Mouse (Mus musculus) ES-Bruce4 (cell line): ENCODE measurements around the gene Wdfy3. TPM values are rescaled to one million over a fixed set of nuclear protein-coding genes. Genes with fewer than 3 reads are reported as not detected.

Experiments
- H3K27ac ChIP-seq: 2 replicates; pipeline ENCODE4 v1.5.1; 2012; ENCODE audit warnings: low read length, inconsistent platforms; ENCODE audit not compliant: insufficient read depth
- H3K27me3 ChIP-seq: 2 replicates; pipeline ENCODE4 v1.6.1; 2012; ENCODE audit warnings: mild to moderate bottlenecking, low read length, inconsistent platforms; ENCODE audit not compliant: control insufficient read depth, poor library complexity, insufficient read depth, severe bottlenecking
- H3K36me3 ChIP-seq: 2 replicates; pipeline ENCODE4 v1.6.1; 2012; ENCODE audit warnings: inconsistent platforms, mild to moderate bottlenecking, low read length, moderate library complexity; ENCODE audit not compliant: control insufficient read depth, poor library complexity, insufficient read depth, severe bottlenecking
- H3K4me1 ChIP-seq: one replicate; pipeline ENCODE4 v1.8.1; 2011; ENCODE audit warnings: low read length; ENCODE audit not compliant: control insufficient read depth, insufficient read depth
- H3K4me3 ChIP-seq: 2 replicates; pipeline ENCODE4 v1.5.1; 2011; ENCODE audit warnings: low read depth, mild to moderate bottlenecking, low read length
- H3K9ac ChIP-seq: 2 replicates; pipeline ENCODE4 v1.6.1; 2012; ENCODE audit warnings: low read depth, mild to moderate bottlenecking, inconsistent platforms; ENCODE audit not compliant: poor library complexity, severe bottlenecking
- H3K9me3 ChIP-seq: replicated peaks from 2 replicates; pipeline ENCODE4 v1.6.1; 2012; ENCODE audit warnings: mild to moderate bottlenecking, low read length, inconsistent platforms; ENCODE audit not compliant: control insufficient read depth, poor library complexity, insufficient read depth, severe bottlenecking
- CTCF ChIP-seq: IDR thresholded peaks from one replicate; pipeline ENCODE4 v1.8.1; 2011; ENCODE audit warnings: low read depth, low read length
- EP300 ChIP-seq: IDR thresholded peaks from 2 replicates; pipeline ENCODE4 v1.6.1; 2011; ENCODE audit warnings: low read depth, low read length; ENCODE audit not compliant: insufficient read depth
- POLR2A ChIP-seq: IDR thresholded peaks from one replicate; pipeline ENCODE4 v1.8.1; 2011; ENCODE audit warnings: low read length; ENCODE audit not compliant: insufficient read depth
- polyA plus RNA-seq: library from polyadenylated mRNA; stranded (reverse); fragments of >200 nt; gene quantifications from 2 replicates; pipeline ENCODE4 v1.2.4, GENCODE M21; 2011; ENCODE audit warnings: low read depth; ENCODE audit not compliant: missing spikeins, insufficient read depth, insufficient read length

Gene Wdfy3
- polyA plus RNA-seq, 1 experiment, result 20.2 TPM

DNA sequence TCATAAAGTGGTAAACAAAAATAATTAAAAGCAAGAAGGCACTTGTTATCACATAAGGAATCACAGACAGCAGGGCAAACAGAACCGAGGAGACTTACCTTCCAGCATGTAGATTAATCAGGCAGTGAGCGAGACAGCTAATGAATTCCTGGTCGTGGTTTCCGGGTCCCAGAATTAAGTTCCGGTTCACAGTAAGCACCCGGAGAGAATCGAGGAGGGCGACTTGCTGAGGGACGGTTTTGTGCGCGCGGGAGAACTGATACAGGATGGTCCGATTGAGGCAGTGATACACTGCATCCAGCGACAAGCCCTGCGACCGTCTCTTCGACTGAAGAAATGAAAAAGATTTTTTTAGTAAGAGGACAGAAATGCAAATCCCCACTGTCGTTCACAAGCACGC is 181.7 kb downstream of the Wdfy3 start:
- H3K27ac ChIP-seq, result no peak overlapping the region
- no peak for TF ChIP-seq EP300
- peak; percentile 28 for TF ChIP-seq POLR2A
- peak overlapping the region; percentile 72 for H3K4me3 ChIP-seq
- peaks cover 5% of the 10 kb centered on the region; the same call in 1 of the 2 replicates for H3K36me3 ChIP-seq
- no peaks in the 10 kb centered on the region for H3K27me3 ChIP-seq
- no peaks in the 10 kb centered on the region for H3K4me1 ChIP-seq
- peak overlapping the region; percentile 29 for H3K9ac ChIP-seq
- no peaks in the 10 kb centered on the region for H3K9me3 ChIP-seq

DNA sequence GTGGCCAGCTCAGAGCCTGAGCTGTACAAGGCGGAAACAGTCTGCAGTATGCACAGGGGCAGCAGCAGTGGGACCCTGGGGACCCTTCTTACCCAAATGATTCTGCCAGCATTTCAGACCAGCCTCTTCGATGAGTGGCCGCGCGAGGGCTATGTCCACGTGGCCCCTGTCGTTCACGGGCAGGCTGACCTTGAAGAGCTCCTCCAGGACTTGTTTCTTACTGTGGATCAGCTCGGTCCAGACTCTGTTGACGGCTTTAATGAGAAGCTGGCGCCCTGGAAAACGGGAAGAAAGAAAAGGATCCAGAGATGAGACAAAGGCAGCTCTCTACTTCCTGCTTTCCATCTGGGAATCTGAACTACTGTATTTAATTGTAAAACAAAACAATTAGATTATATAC is 184.7 kb downstream of the Wdfy3 start:
- H3K27ac ChIP-seq, result no peak overlapping the region

DNA sequence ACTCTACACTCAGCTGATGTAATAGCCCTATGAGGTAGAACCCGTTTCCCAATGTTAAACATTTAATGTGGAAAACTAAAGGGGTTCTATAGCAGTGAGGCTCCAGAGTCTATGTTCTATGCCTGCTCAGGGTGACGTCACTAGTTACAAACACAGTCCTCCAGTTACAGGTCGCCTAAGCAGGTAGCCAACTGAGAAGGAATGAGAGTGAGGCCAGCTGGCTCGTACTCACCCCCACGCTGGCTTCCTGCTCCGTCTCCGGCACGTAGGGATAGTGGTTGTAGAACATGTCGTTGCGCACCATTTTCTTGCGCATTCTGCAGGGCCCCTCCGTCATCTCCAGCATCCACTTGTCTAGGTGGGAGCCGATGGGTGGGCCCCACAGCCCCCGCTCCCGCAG is 187.5 kb downstream of the Wdfy3 start:
- H3K27me3 ChIP-seq, result no peaks in the 10 kb centered on the region
- H3K36me3 ChIP-seq, result peaks cover 8% of the 10 kb centered on the region
- H3K4me3 ChIP-seq, result no peak overlapping the region
- no peaks in the 10 kb centered on the region for H3K4me1 ChIP-seq
- H3K9me3 ChIP-seq, result no peaks in the 10 kb centered on the region
- no peak for TF ChIP-seq CTCF
- no peak for TF ChIP-seq POLR2A
- no peak for TF ChIP-seq EP300
- H3K9ac ChIP-seq, result no peak overlapping the region
- no peak overlapping the region for H3K27ac ChIP-seq

More for the DNA sequence above, 184.7 kb downstream of the Wdfy3 start:
- TF ChIP-seq POLR2A (no peak), EP300 (no peak), CTCF (no peak)
- no peaks in the 10 kb centered on the region for H3K4me1 ChIP-seq
- no peaks in the 10 kb centered on the region for H3K9me3 ChIP-seq
- H3K4me3 ChIP-seq, result no peak overlapping the region
- H3K27me3 ChIP-seq, result no peaks in the 10 kb centered on the region
- H3K36me3 ChIP-seq, result peaks cover 6% of the 10 kb centered on the region
- H3K9ac ChIP-seq, result no peak overlapping the region

DNA sequence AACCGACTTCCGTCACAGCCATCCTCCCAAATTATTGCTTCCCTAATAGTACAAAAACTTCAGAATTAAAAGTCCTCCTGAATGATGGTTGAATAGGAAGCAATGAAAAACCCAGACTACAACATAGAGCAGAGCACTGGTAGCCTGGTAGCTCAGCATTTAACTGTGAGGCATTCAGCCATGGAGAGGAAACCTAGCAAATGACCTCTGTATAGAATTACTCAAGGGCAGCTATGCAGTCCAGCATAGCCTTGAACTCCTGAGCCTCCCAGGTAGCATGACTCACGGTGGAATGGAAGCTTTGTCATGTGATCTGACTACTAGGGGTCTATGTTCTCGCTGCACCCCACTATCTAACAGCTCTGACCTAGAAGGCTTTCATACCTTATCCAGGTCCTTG is 189.8 kb downstream of the Wdfy3 start:
- Histone ChIP-seq H3K4me1 (no peaks in the 10 kb centered on the region), H3K27me3 (no peaks in the 10 kb centered on the region), H3K9me3 (no peaks in the 10 kb centered on the region), H3K4me3 (no peak overlapping the region), H3K27ac (no peak overlapping the region), H3K36me3 (peaks cover 5% of the 10 kb centered on the region; the same call in 1 of the 2 replicates), H3K9ac (no peak overlapping the region)
- TF ChIP-seq CTCF, result no peak
- TF ChIP-seq EP300, result no peak
- no peak for TF ChIP-seq POLR2A

DNA sequence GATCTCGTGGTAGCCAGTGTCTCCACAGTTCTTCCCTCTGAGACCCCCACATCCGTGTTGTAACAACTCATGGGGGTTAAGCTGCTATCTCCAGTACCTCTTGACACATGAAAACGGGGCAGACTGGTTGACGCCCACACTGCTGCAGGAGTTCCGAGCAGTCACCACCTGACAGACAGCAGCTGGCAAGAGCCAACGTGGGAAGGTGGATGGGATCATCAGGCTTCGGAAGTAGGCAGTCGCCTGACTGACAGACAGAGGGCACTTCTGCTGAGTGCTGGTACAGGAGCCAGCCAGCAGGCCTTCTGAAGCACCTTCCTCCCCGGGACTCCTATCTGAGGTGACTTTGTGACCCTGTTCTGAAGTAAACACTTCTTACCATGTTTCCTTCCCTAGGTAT is 191.3 kb downstream of the Wdfy3 start:
- Histone ChIP-seq H3K27me3 (no peaks in the 10 kb centered on the region), H3K27ac (no peak overlapping the region), H3K4me3 (no peak overlapping the region), H3K4me1 (no peaks in the 10 kb centered on the region), H3K9ac (no peak overlapping the region), H3K36me3 (peaks cover 5% of the 10 kb centered on the region; the same call in 1 of the 2 replicates), H3K9me3 (no peaks in the 10 kb centered on the region)
- TF ChIP-seq CTCF (no peak), EP300 (no peak), POLR2A (no peak)

DNA sequence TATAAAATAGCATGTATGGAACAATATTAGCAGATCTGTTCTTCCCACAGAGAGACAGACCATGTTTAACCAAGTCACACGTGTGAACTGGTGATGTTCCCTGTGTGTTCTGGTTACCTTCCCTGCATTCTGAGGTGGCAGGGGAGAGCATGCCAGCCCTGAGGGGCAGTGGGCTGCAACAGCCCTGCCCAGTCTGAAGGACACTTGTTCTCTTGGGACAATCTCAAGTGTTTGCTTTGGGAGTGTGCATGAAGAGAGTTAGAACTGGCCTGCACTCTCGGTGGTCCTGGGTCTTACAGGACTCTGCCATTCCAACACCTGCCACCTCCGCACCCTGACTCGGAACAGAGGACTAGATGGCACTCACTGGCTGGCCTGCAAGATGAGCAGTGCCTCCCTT is 193.5 kb downstream of the Wdfy3 start:
- no peak for TF ChIP-seq POLR2A
- TF ChIP-seq EP300, result no peak
- H3K9ac ChIP-seq, result no peak overlapping the region
- no peaks in the 10 kb centered on the region for H3K4me1 ChIP-seq
- H3K4me3 ChIP-seq, result no peak overlapping the region
- H3K27ac ChIP-seq, result no peak overlapping the region
- no peaks in the 10 kb centered on the region for H3K27me3 ChIP-seq
- no peaks in the 10 kb centered on the region for H3K9me3 ChIP-seq
- peaks cover 5% of the 10 kb centered on the region; the same call in 1 of the 2 replicates for H3K36me3 ChIP-seq
